Mouse (Mus musculus) brain, embryonic 14.5 days (tissue): Measurements from ENCODE around the gene Chchd6.

ENCODE experiments used
- CTCF ChIP-seq: fragments of 200-500 bp; IDR thresholded peaks from 2 replicates; pipeline ENCODE4 v1.5.1; 2012; ENCODE audit warnings: inconsistent platforms, mild to moderate bottlenecking, moderate library complexity, borderline replicate concordance; ENCODE audit not compliant: insufficient read depth, insufficient read length; ENCODE audit errors: extremely low read depth
- POLR2A ChIP-seq: fragments of 200-500 bp; IDR thresholded peaks from 2 replicates; pipeline ENCODE4 v1.6.1; 2012; ENCODE audit warnings: mild to moderate bottlenecking, inconsistent platforms, borderline replicate concordance; ENCODE audit not compliant: poor library complexity, insufficient read depth, insufficient read length, severe bottlenecking; ENCODE audit errors: extremely low read depth

DNA sequence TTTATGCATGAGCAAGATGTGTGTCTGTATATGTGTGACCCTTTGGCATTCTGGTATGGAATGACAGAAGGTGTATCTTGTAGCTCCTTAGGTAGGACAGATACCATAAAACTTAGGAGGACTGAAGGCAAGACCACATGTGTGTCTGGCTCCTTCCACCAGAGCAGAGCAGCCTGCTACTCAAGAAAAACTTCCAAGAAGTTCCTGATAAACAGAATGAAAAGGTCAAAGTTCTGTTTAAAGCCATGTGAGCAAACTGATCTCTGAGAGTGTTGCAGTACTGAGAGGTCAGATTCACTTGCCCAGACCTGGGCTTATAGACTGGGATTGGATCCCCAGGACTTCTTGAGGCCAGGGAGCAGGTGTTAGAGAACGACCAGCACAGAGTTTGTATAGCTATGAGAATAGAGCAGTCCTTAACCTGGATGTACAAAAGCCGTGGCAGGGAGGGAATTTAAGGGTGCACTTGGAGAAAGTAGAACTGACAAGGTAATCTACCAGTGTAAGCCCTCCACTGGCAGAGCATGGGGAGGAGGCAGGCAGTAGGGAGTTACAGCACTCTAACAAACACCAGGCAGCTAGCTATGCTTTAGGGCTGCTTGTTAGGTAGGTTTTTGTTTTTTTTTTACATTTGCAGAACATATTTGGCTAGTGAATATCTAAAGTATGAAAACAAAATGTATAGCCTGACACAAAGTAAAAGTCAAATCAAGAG lies 166.6 kb downstream of the Chchd6 start:
- no peak for TF ChIP-seq POLR2A
- TF ChIP-seq CTCF = no peak
